In the genomic region with DNA sequence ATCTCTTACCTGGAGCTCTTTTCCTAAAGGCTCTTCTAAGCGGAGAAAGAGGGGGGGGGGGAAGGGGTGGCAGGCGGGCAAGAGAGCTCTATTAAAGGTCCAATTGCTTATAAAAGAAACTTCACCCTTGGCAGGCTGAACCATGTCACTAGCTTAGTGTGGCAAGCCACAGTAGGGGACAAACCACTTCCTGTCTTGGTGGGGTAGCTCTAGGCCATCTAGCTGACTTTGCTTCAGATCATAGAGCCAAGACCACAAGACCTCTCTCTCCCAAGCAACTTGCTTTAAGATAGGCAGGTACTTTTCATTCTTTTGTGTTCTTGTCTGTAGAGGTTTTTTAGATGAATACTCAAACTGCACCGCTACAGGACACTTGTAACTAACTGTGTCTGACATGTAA, we compare ENCODE assay signal across 14 mouse cellular contexts. TPM values are rescaled to one million over a fixed set of nuclear protein-coding genes. Genes with fewer than 3 reads are reported as not detected.
DNase-seq lines count a peak whose midpoint lies in the region; ATAC-seq and TF ChIP-seq lines count a peak whose summit lies in the region.
"Had no signal": no experiment of that assay in that cellular context is flagged by ENCODE, and none has a peak within 500 bp of the region (broad histone marks: within the 10 kb centered on the region; RNA-seq: fewer than 3 reads in every experiment).

No protein-coding gene starts in this region.

- no peaks in the 10 kb centered on the region for H3K9me3 ChIP-seq in lung, postnatal 0 days (ENCODE audit: low read length)
- no peaks in the 10 kb centered on the region for H3K9me3 ChIP-seq in CH12.LX (replicated peaks; ENCODE audit: low read length)
- no peaks in the 10 kb centered on the region for H3K9me3 ChIP-seq in intestine, embryonic 15.5 days
- H3K9me3 ChIP-seq: embryonic facial prominence, embryonic 15.5 days; midbrain, embryonic 12.5 days had no signal

- dilution Hi-C loops in CH12.LX (cut with MboI; ENCODE audit: extremely low pct_ligation_motif_present, extremely low pct_unique_long_range_greater_than_20kb, low sequenced_read_pairs), result no loop called here

- no peaks in the 10 kb centered on the region for H3K27me3 ChIP-seq in lung, postnatal 0 days (replicated peaks; ENCODE audit: insufficient read depth, low read length)
- H3K27me3 ChIP-seq in CH12.LX (replicated peaks), result no peaks in the 10 kb centered on the region
- no peaks in the 10 kb centered on the region for H3K27me3 ChIP-seq in intestine, embryonic 15.5 days (replicated peaks)
- H3K27me3 ChIP-seq: embryonic facial prominence, embryonic 15.5 days; midbrain, embryonic 12.5 days had no signal

- H3K27ac ChIP-seq in lung, postnatal 0 days (ENCODE audit: low read length), result no peak overlapping the region
- no peak overlapping the region for H3K27ac ChIP-seq in CH12.LX (ENCODE audit: insufficient read depth, low read depth)
- H3K27ac ChIP-seq in intestine, embryonic 15.5 days, result no peak overlapping the region
- H3K27ac ChIP-seq: embryonic facial prominence, embryonic 15.5 days; midbrain, embryonic 12.5 days had no signal

- no peak for TF ChIP-seq POLR2A in lung, adult 2 months (IDR thresholded peaks at IDR 0.05; ENCODE audit: borderline replicate concordance, extremely low read depth, low read depth, low read length)
- TF ChIP-seq POLR2A in CH12.LX (IDR thresholded peaks at IDR 0.05; ENCODE audit: low read depth, low read length), result no peak

- WGBS in lung, postnatal 0 days, result 29% methylated on average over 3 of the region's 3 CpGs
- 28% methylated on average over 3 of the region's 3 CpGs for WGBS in lung, adult 2 months
- 70% methylated on average over 3 of the region's 3 CpGs for WGBS in intestine, embryonic 15.5 days

- in situ Hi-C loops in CH12.LX (cut with MboI; ENCODE audit: low pct_ligation_motif_present, low pct_unique_long_range_greater_than_20kb, low sequenced_read_pairs), result no loop called here

- H3K9ac ChIP-seq in lung, postnatal 0 days (replicated peaks; ENCODE audit: low read depth), result no peak overlapping the region
- H3K9ac ChIP-seq in CH12.LX (ENCODE audit: insufficient read depth, low read depth), result no peak overlapping the region
- H3K9ac ChIP-seq in intestine, embryonic 15.5 days, result no peak overlapping the region
- H3K9ac ChIP-seq: midbrain, embryonic 12.5 days had no signal

- peaks cover 39% of the 10 kb centered on the region for H3K79me2 ChIP-seq in CH12.LX (replicated peaks; ENCODE audit: control insufficient read depth, extremely low read depth, insufficient read depth, poor library complexity, severe bottlenecking)

- no peak for TF ChIP-seq EP300 in lung, postnatal 0 days (IDR thresholded peaks at IDR 0.05)
- no peak for TF ChIP-seq EP300 in CH12.LX (IDR thresholded peaks at IDR 0.05; ENCODE audit: low read length)

- H3K4me3 ChIP-seq in lung, postnatal 0 days (ENCODE audit: low read depth, low read length), result no peak overlapping the region
- no peak overlapping the region for H3K4me3 ChIP-seq in lung, adult 2 months (replicated peaks; ENCODE audit: extremely low read depth, low read depth, low read length)
- H3K4me3 ChIP-seq in CH12.LX (replicated peaks in 1 of 3; ENCODE audit: low read depth in 2 of 3, low read length in 2 of 3, poor library complexity in 1 of 3), result no peak overlapping the region
- no peak overlapping the region for H3K4me3 ChIP-seq in intestine, embryonic 15.5 days (replicated peaks)
- H3K4me3 ChIP-seq: embryonic facial prominence, embryonic 15.5 days; midbrain, embryonic 12.5 days had no signal

- DNase-seq in lung, postnatal 0 days (ENCODE audit: low spot score), result peak; percentile 43
- no peak for DNase-seq in lung, adult 2 months
- peak; percentile 38 for DNase-seq in CH12.LX (ENCODE audit: extremely low read depth)
- DNase-seq in lung, postnatal 36 days, result peak; percentile 41
- DNase-seq in thymus, postnatal 14 days, result peak; percentile 32
- DNase-seq in left cerebral cortex, adult 8-10 months (ENCODE audit: low spot score in 2 of 2), result no peak
- DNase-seq in urinary bladder, postnatal 4 days (ENCODE audit: low spot score in 2 of 2), result no peak
- DNase-seq: cerebellum, adult 9-11 months; heart, postnatal 10 days; kidney, adult 9 months; layer of hippocampus, adult 9-11 months had no signal

- H3K4me2 ChIP-seq in lung, postnatal 0 days (replicated peaks; ENCODE audit: low read depth, low read length), result no peak overlapping the region
- H3K4me2 ChIP-seq in CH12.LX (ENCODE audit: insufficient read depth, low read depth, poor library complexity, severe bottlenecking), result no peak overlapping the region
- no peak overlapping the region for H3K4me2 ChIP-seq in intestine, embryonic 15.5 days (replicated peaks)
- H3K4me2 ChIP-seq: embryonic facial prominence, embryonic 15.5 days; midbrain, embryonic 12.5 days had no signal

- ATAC-seq in lung, postnatal 0 days, result no peak
- no peak for ATAC-seq in intestine, embryonic 15.5 days

- H3K36me3 ChIP-seq in lung, postnatal 0 days (ENCODE audit: insufficient read depth, low read length), result peaks cover 7% of the 10 kb centered on the region; the same call in 1 of the 2 replicates
- peaks cover 16 to 35% of the 10 kb centered on the region in 2 experiments for H3K36me3 ChIP-seq in CH12.LX (replicated peaks in 1 of 2; ENCODE audit: control insufficient read depth in 1 of 2, insufficient read depth in 1 of 2, low read length in 1 of 2)
- H3K36me3 ChIP-seq in intestine, embryonic 15.5 days, result peaks cover 15% of the 10 kb centered on the region; the same call in 1 of the 2 replicates

- H3K4me1 ChIP-seq in lung, postnatal 0 days (ENCODE audit: insufficient read depth, low read depth, low read length), result peaks cover 4% of the 10 kb centered on the region; the same call in 1 of the 2 replicates
- H3K4me1 ChIP-seq in lung, adult 2 months (ENCODE audit: control insufficient read depth, insufficient read depth, low read length), result peaks cover 6% of the 10 kb centered on the region
- peaks cover 0 to 45% of the 10 kb centered on the region in 2 experiments; a peak in 2 of 4 replicates for H3K4me1 ChIP-seq in CH12.LX (ENCODE audit: control insufficient read depth in 1 of 2, insufficient read depth in 2 of 2)
- no peaks in the 10 kb centered on the region for H3K4me1 ChIP-seq in intestine, embryonic 15.5 days (replicated peaks)
- H3K4me1 ChIP-seq: embryonic facial prominence, embryonic 15.5 days; midbrain, embryonic 12.5 days had no signal

- TF ChIP-seq CTCF in lung, postnatal 0 days (IDR thresholded peaks at IDR 0.05), result no peak
- TF ChIP-seq CTCF in lung, adult 2 months (IDR thresholded peaks at IDR 0.05; ENCODE audit: insufficient read depth, low read length), result no peak
- no peak for TF ChIP-seq CTCF in CH12.LX (conservative IDR thresholded peaks at IDR 0.05 in 1 of 2, IDR thresholded peaks at IDR 0.05 in 1 of 2; ENCODE audit: low read depth in 2 of 2, low read length in 2 of 2)

- no peak for TF ChIP-seq RAD21 in CH12.LX (IDR thresholded peaks at IDR 0.05; ENCODE audit: low read depth, low read length)

TF ChIP-seq in CH12.LX, 34 proteins besides CTCF, POLR2A, EP300 and RAD21:
- TF ChIP-seq BHLHE40 (IDR thresholded peaks at IDR 0.05; ENCODE audit: low read depth, low read length) (no peak), KAT2A (IDR thresholded peaks at IDR 0.05; ENCODE audit: insufficient replicate concordance, low read length) (no peak), MAFK (IDR thresholded peaks at IDR 0.05; ENCODE audit: insufficient replicate concordance, low read length) (no peak)

RNA-seq across cellular contexts. Expression of gene Pogz, which starts 14.4 kb away (rescaled TPM):
- 6.8 and 8.1 TPM in 2 replicates for polyA plus RNA-seq in lung, postnatal 0 days (2015; fragmentation: Nextera tagmentation; extraction: Ambion mirVana)
- 26.1 and 28.1 TPM in 2 replicates for polyA plus RNA-seq in lung, adult 2 months (2012; rRNA removed)
- 9.5 and 10.1 TPM in 2 replicates for total RNA-seq in CH12.LX (2012; rRNA removed)
- total RNA-seq in CH12.LX (2014; rRNA removed), result 6.7 and 7.7 TPM in 2 replicates
- 23.4 and 23.6 TPM in 2 replicates for polyA plus RNA-seq in CH12.LX (2012; ENCODE audit: insufficient read length, low read depth)
- 10 to 100 TPM; 52.5 to 66.4 (median 60.5) TPM for total RNA-seq in left cerebral cortex, adult 8-10 months (2022)
- 11.6 and 12.2 TPM in 2 replicates for polyA plus RNA-seq in intestine, embryonic 15.5 days (2015; fragmentation: Nextera tagmentation; extraction: Ambion mirVana)

RNA-seq across cellular contexts. Expression of gene Psmb4, which starts 35.0 kb away (rescaled TPM):
- 234 and 249 TPM in 2 replicates for polyA plus RNA-seq in lung, postnatal 0 days (2015; fragmentation: Nextera tagmentation; extraction: Ambion mirVana)
- 175 and 210 TPM in 2 replicates for polyA plus RNA-seq in lung, adult 2 months (2012; rRNA removed)
- total RNA-seq in CH12.LX (2012; rRNA removed) (554 and 695 TPM in 2 replicates), CH12.LX (2014; rRNA removed) (798 and 801 TPM in 2 replicates)
- 435 and 481 TPM in 2 replicates for polyA plus RNA-seq in CH12.LX (2012; ENCODE audit: insufficient read length, low read depth)
- 100 to 1,000 TPM; 239 to 284 (median 263) TPM for total RNA-seq in left cerebral cortex, adult 8-10 months (2022)
- 293 and 336 TPM in 2 replicates for polyA plus RNA-seq in intestine, embryonic 15.5 days (2015; fragmentation: Nextera tagmentation; extraction: Ambion mirVana)

Comparison
In these comparisons a context has a peak if more than half of its experiments do, and no peak if none do; other contexts are left out.
1. DNase-seq: peak in lung, postnatal 0 days (single experiment), CH12.LX (single experiment), lung, postnatal 36 days (single experiment) and thymus, postnatal 14 days (single experiment); none in lung, adult 2 months (single experiment), left cerebral cortex, adult 8-10 months (0 of 2) and urinary bladder, postnatal 4 days (0 of 2).